Mouse (Mus musculus): ENCODE measurements around the gene Msl1.

The Msl1 gene

GRCm38 (mm10) chr11:98776843-98777590 is 18.3 kb upstream of the Msl1 start:
- DNase-seq (ENCODE audit: low spot score) = no peak

GRCm38 (mm10) chr11:98777888-98778287 is 17.4 kb upstream of the Msl1 start:
- DNase-seq (ENCODE audit: low spot score) = no peak

GRCm38 (mm10) chr11:98781851-98782512 is 13.3 kb upstream of the Msl1 start:
- no peak for DNase-seq (ENCODE audit: low spot score)

- no peak for DNase-seq (ENCODE audit: low spot score)
Observed at GRCm38 (mm10) chr11:98782651-98783235, 12.6 kb upstream of the Msl1 start.

GRCm38 (mm10) chr11:98783236-98783696 is 12.1 kb upstream of the Msl1 start:
- DNase-seq (ENCODE audit: low spot score) = peak; percentile 86

GRCm38 (mm10) chr11:98784139-98784538 is 11.2 kb upstream of the Msl1 start:
- DNase-seq (ENCODE audit: low spot score) = no peak

GRCm38 (mm10) chr11:98785214-98785613 is 10.1 kb upstream of the Msl1 start:
- DNase-seq (ENCODE audit: low spot score) = no peak

GRCm38 (mm10) chr11:98785772-98786281 is 9.5 kb upstream of the Msl1 start:
- DNase-seq (ENCODE audit: low spot score) = peak; percentile 62

GRCm38 (mm10) chr11:98786359-98787214 is 8.7 kb upstream of the Msl1 start:
- peak; percentile 98 for DNase-seq (ENCODE audit: low spot score)

- no peak for DNase-seq (ENCODE audit: low spot score)
Observed at GRCm38 (mm10) chr11:98787229-98787628, 8.1 kb upstream of the Msl1 start.

GRCm38 (mm10) chr11:98787691-98788090 is 7.6 kb upstream of the Msl1 start:
- no peak for DNase-seq (ENCODE audit: low spot score)

GRCm38 (mm10) chr11:98788139-98788538 is 7.2 kb upstream of the Msl1 start:
- no peak for DNase-seq (ENCODE audit: low spot score)

- peak; percentile 77 for DNase-seq (ENCODE audit: low spot score)
Observed at GRCm38 (mm10) chr11:98788550-98789218, 6.6 kb upstream of the Msl1 start.

GRCm38 (mm10) chr11:98789219-98789807 is 6.0 kb upstream of the Msl1 start:
- no peak for DNase-seq (ENCODE audit: low spot score)

GRCm38 (mm10) chr11:98789824-98790223 is 5.5 kb upstream of the Msl1 start:
- no peak for DNase-seq (ENCODE audit: low spot score)

- DNase-seq (ENCODE audit: low spot score) = no peak
Observed at GRCm38 (mm10) chr11:98790631-98791205, 4.6 kb upstream of the Msl1 start.

GRCm38 (mm10) chr11:98791448-98791847 is 3.9 kb upstream of the Msl1 start:
- no peak for DNase-seq (ENCODE audit: low spot score)

- no peak for DNase-seq (ENCODE audit: low spot score)
Observed at GRCm38 (mm10) chr11:98792081-98792480, 3.2 kb upstream of the Msl1 start.

- peak; percentile 71 for DNase-seq (ENCODE audit: low spot score)
Observed at GRCm38 (mm10) chr11:98794469-98795014, 774 bp upstream of the Msl1 start.
